ENCODE assay signal across 24 mouse cellular contexts in the genomic region with DNA sequence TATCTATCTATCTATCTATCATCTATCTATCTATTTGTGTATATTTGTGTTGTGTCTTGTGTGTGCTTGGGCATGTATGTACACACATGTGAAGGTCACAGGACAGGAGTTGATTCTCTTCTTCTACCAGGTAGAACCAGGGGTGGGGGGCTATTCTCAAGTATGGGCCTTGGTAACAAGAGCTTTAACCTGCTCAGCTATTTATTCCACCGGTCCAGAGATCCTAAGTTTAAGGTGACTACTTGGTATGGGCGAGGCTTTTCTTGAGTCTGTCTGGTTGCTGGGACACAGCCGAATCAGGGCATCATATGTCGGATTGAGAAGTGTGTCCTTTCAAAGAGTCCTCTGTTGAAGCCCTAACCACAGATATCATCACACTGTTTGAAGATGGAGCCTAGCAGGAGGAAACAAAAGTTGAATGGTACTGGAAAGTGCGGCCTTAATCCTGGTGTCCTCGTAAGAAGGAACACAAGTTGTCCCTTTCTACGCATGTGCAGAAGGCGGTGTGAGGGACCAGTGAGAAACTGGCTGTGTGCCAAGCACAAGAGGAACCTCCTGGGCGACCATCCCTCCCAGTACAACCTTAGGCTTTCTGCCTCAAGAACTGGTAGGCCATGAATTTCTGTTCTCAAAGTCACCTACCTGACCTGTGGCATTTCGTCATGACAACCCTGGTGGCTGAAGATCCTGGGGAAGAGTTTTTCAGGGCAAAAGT.
"Had no signal": no experiment of that assay in that cellular context is flagged by ENCODE, and none has a peak within 500 bp of the region (broad histone marks: within the 10 kb centered on the region; RNA-seq: fewer than 3 reads in every experiment).

No protein-coding gene starts in this region.

- H3K4me1 ChIP-seq: hindbrain, embryonic 13.5 days had no signal

- H3K27ac ChIP-seq: gastrocnemius, adult 2 months; heart, embryonic 10.5 days; hindbrain, embryonic 13.5 days; hindbrain, embryonic 15.5 days; hindbrain, postnatal 0 days; kidney, embryonic 15.5 days; kidney, postnatal 0 days; layer of hippocampus, adult 2 months; limb, embryonic 10.5 days; limb, embryonic 12.5 days; liver, embryonic 13.5 days had no signal

- H3K4me3 ChIP-seq: gastrocnemius, adult 2 months; heart, embryonic 10.5 days; heart, embryonic 12.5 days; hindbrain, embryonic 13.5 days; hindbrain, embryonic 15.5 days; kidney, embryonic 15.5 days; layer of hippocampus, adult 2 months; limb, embryonic 10.5 days; limb, embryonic 12.5 days; liver, embryonic 13.5 days had no signal

- DNase-seq: gastrocnemius, adult 2 months; gastrocnemius, postnatal 10 days; gastrocnemius, postnatal 25 days; heart, adult 18-20 months; heart, postnatal 10 days; heart, postnatal 36 days; kidney, adult 11 months; kidney, adult 2 months; kidney, adult 9 months; kidney, postnatal 14 days; kidney, postnatal 36 days; layer of hippocampus, postnatal 36 days; liver; liver, embryonic 13.5 days had no signal

- H3K9ac ChIP-seq: heart, embryonic 12.5 days; hindbrain, embryonic 13.5 days; hindbrain, embryonic 15.5 days; kidney, embryonic 15.5 days; limb, embryonic 12.5 days; liver, embryonic 13.5 days had no signal

- H3K9me3 ChIP-seq: heart, embryonic 10.5 days; heart, embryonic 12.5 days; hindbrain, embryonic 13.5 days; hindbrain, embryonic 15.5 days; kidney, embryonic 15.5 days; limb, embryonic 10.5 days; limb, embryonic 12.5 days; liver, embryonic 13.5 days had no signal

- H3K36me3 ChIP-seq: heart, embryonic 10.5 days; heart, embryonic 12.5 days; hindbrain, embryonic 13.5 days; hindbrain, embryonic 15.5 days; kidney, embryonic 15.5 days; limb, embryonic 10.5 days; limb, embryonic 12.5 days; liver, embryonic 13.5 days had no signal

- H3K27me3 ChIP-seq: hindbrain, embryonic 13.5 days; hindbrain, embryonic 15.5 days; kidney, embryonic 15.5 days; liver, embryonic 13.5 days had no signal
